Mouse (Mus musculus): ENCODE measurements around the gene Iqck.

Gene Iqck

GRCm38 (mm10) chr7:118911170-118911569 lies 55.6 kb downstream of the Iqck start:
- DNase-seq (ENCODE audit: inconsistent age in 2 of 2, low spot score in 1 of 2): no peak

- DNase-seq (ENCODE audit: inconsistent age in 2 of 2, low spot score in 1 of 2): no peak
These were observed 56.0 kb downstream of the Iqck start for GRCm38 (mm10) chr7:118911571-118911970.

- DNase-seq (ENCODE audit: inconsistent age in 2 of 2, low spot score in 1 of 2): no peak
These were observed 56.5 kb downstream of the Iqck start for GRCm38 (mm10) chr7:118912049-118912490.

GRCm38 (mm10) chr7:118914561-118915165 lies 59.1 kb downstream of the Iqck start:
- DNase-seq (ENCODE audit: inconsistent age in 2 of 2, low spot score in 1 of 2): peak; percentile 65 to 83

- DNase-seq (ENCODE audit: inconsistent age in 2 of 2, low spot score in 1 of 2): peak; percentile 62 to 74
These were observed 63.9 kb downstream of the Iqck start for GRCm38 (mm10) chr7:118919261-118920006.

- peak in 1 of 2 experiments; percentile 51 for DNase-seq (ENCODE audit: inconsistent age in 2 of 2, low spot score in 1 of 2)
These were observed 67.1 kb downstream of the Iqck start for GRCm38 (mm10) chr7:118922441-118923202.

- no peak for DNase-seq (ENCODE audit: inconsistent age in 2 of 2, low spot score in 1 of 2)
These were observed 70.0 kb downstream of the Iqck start for GRCm38 (mm10) chr7:118925547-118925946.

- peak in 1 of 2 experiments; percentile 49 for DNase-seq (ENCODE audit: inconsistent age in 2 of 2, low spot score in 1 of 2)
These were observed 71.1 kb downstream of the Iqck start for GRCm38 (mm10) chr7:118926516-118927260.

GRCm38 (mm10) chr7:118927279-118927678 lies 71.7 kb downstream of the Iqck start:
- peak in 1 of 2 experiments; percentile 51 for DNase-seq (ENCODE audit: inconsistent age in 2 of 2, low spot score in 1 of 2)

- DNase-seq (ENCODE audit: inconsistent age in 2 of 2, low spot score in 1 of 2): no peak
These were observed 72.8 kb downstream of the Iqck start for GRCm38 (mm10) chr7:118928316-118928715.

GRCm38 (mm10) chr7:118928916-118929315 lies 73.4 kb downstream of the Iqck start:
- peak; percentile 39 to 69 for DNase-seq (ENCODE audit: inconsistent age in 2 of 2, low spot score in 1 of 2)

- peak; percentile 86 to 91 for DNase-seq (ENCODE audit: inconsistent age in 2 of 2, low spot score in 1 of 2)
These were observed 74.2 kb downstream of the Iqck start for GRCm38 (mm10) chr7:118929601-118930311.

- DNase-seq (ENCODE audit: inconsistent age in 2 of 2, low spot score in 1 of 2): peak; percentile 49 to 83
These were observed 76.2 kb downstream of the Iqck start for GRCm38 (mm10) chr7:118931502-118932395.

GRCm38 (mm10) chr7:118935306-118935705 lies 79.8 kb downstream of the Iqck start:
- DNase-seq (ENCODE audit: inconsistent age in 2 of 2, low spot score in 1 of 2): peak; percentile 60 to 91

- DNase-seq (ENCODE audit: inconsistent age in 2 of 2, low spot score in 1 of 2): peak; percentile 58 to 84
These were observed 81.3 kb downstream of the Iqck start for GRCm38 (mm10) chr7:118936844-118937243.

- DNase-seq (ENCODE audit: inconsistent age in 2 of 2, low spot score in 1 of 2): peak; percentile 65 to 88
These were observed 82.2 kb downstream of the Iqck start for GRCm38 (mm10) chr7:118937469-118938387.

GRCm38 (mm10) chr7:118942297-118942696 lies 86.7 kb downstream of the Iqck start:
- DNase-seq (ENCODE audit: inconsistent age in 2 of 2, low spot score in 1 of 2): no peak

GRCm38 (mm10) chr7:118943170-118943569 lies 87.6 kb downstream of the Iqck start:
- DNase-seq (ENCODE audit: inconsistent age in 2 of 2, low spot score in 1 of 2): peak; percentile 76 to 85
